Mouse (Mus musculus) G1E (cell line): Measurements from ENCODE around the gene Dab2. TPM values are rescaled to one million over a fixed set of nuclear protein-coding genes. Genes with fewer than 3 reads are reported as not detected.

ENCODE experiments used
- ATAC-seq: 2 replicates; pipeline ENCODE4 v1.8.0; 2016; ENCODE audit warnings: mild to moderate bottlenecking; ENCODE audit not compliant: insufficient number of reproducible peaks, poor library complexity, low FRiP score, severe bottlenecking; ENCODE audit errors: extremely low read depth
- DNase-seq: peaks from one replicate; pipeline ENCODE4 v3.0.0; 2012; ENCODE audit warnings: low spot score
- H3K27me3 ChIP-seq: 2 replicates; pipeline ENCODE4 v1.6.1; 2012; ENCODE audit warnings: mild to moderate bottlenecking, low read length, inconsistent platforms; ENCODE audit not compliant: insufficient read depth
- H3K36me3 ChIP-seq: replicated peaks from 2 replicates; pipeline ENCODE3; 2012; ENCODE audit warnings: mild to moderate bottlenecking, inconsistent platforms
- H3K4me1 ChIP-seq: 2 replicates; pipeline ENCODE4 v1.6.1; 2012; ENCODE audit warnings: low read depth, low read length, inconsistent platforms, mixed read lengths; ENCODE audit not compliant: insufficient read depth
- H3K4me3 ChIP-seq: 2 replicates; pipeline ENCODE4 v1.5.1; 2012; ENCODE audit warnings: low read depth, mild to moderate bottlenecking, inconsistent platforms, low read length, moderate library complexity, mixed read lengths
- H3K9me3 ChIP-seq: replicated peaks from 2 replicates; pipeline ENCODE4 v1.6.1; 2012; ENCODE audit warnings: inconsistent platforms
- CTCF ChIP-seq: IDR thresholded peaks from 2 replicates; pipeline ENCODE4 v1.5.1; 2012; ENCODE audit warnings: low read depth, low read length, inconsistent platforms, mixed read lengths
- GATA1 ChIP-seq: IDR thresholded peaks from 2 replicates; pipeline ENCODE4 v1.6.1; 2012; ENCODE audit warnings: borderline replicate concordance, low read length, inconsistent platforms, mixed read lengths
- GATA2 ChIP-seq: IDR thresholded peaks from 2 replicates; pipeline ENCODE4 v1.6.1; 2012; ENCODE audit warnings: low read depth, low read length, inconsistent platforms, borderline replicate concordance
- POLR2AphosphoS5 ChIP-seq: IDR thresholded peaks from 2 replicates; pipeline ENCODE4 v1.6.1; 2012; ENCODE audit warnings: low read depth, low read length, inconsistent platforms; ENCODE audit not compliant: insufficient replicate concordance
- TAL1 ChIP-seq: conservative IDR thresholded peaks from 2 replicates; pipeline ENCODE4 v1.6.1; 2012; ENCODE audit warnings: low read depth, low read length, inconsistent platforms, mixed read lengths
- polyA plus RNA-seq: library from polyadenylated mRNA; stranded (reverse); fragments of >175 nt; gene quantifications from 2 replicates; pipeline ENCODE4 v1.2.3, GENCODE M21; 2012
- total RNA-seq, 2 experiments: library from RNA; stranded (forward) in 1 of 2; stranded (reverse) in 1 of 2; fragments of 200-1000 nt in 1 of 2; fragments of >200 nt in 1 of 2; fragmentation: Nextera tagmentation in 1 of 2; gene quantifications; 2 replicates each; pipeline ENCODE4 v1.2.3; 2014 to 2017

The Dab2 gene
- total and polyA plus RNA-seq, 3 experiments = 0.38 TPM; not detected in 2

- no peak overlapping the region for H3K4me3 ChIP-seq
Observed at GRCm38 (mm10) chr15:6431777-6432176, 132.2 kb downstream of the Dab2 start.

GRCm38 (mm10) chr15:6432411-6432810 lies 132.8 kb downstream of the Dab2 start:
- ATAC-seq (no peak), DNase-seq (no peak)
- TF ChIP-seq GATA1 (no peak), POLR2AphosphoS5 (no peak), CTCF (no peak), TAL1 (no peak), GATA2 (no peak)

More at GRCm38 (mm10) chr15:6431777-6432176, 132.2 kb downstream of the Dab2 start:
- TF ChIP-seq GATA2 = no peak
- no peak for TF ChIP-seq TAL1
- no peak for TF ChIP-seq POLR2AphosphoS5
- no peak for TF ChIP-seq GATA1
- no peak for TF ChIP-seq CTCF
- Histone ChIP-seq H3K9me3 (no peaks in the 10 kb centered on the region), H3K4me1 (no peaks in the 10 kb centered on the region), H3K27me3 (peaks cover 12% of the 10 kb centered on the region), H3K36me3 (no peaks in the 10 kb centered on the region)
- DNase-seq = no peak
- ATAC-seq = no peak

GRCm38 (mm10) chr15:6435281-6435680 lies 135.7 kb downstream of the Dab2 start:
- no peaks in the 10 kb centered on the region for H3K9me3 ChIP-seq
- no peak overlapping the region for H3K4me3 ChIP-seq
- H3K27me3 ChIP-seq = peaks cover 12% of the 10 kb centered on the region
- H3K4me1 ChIP-seq = no peaks in the 10 kb centered on the region
- TF ChIP-seq TAL1 = no peak
- DNase-seq = no peak
- ATAC-seq = no peak
- no peaks in the 10 kb centered on the region for H3K36me3 ChIP-seq

More at GRCm38 (mm10) chr15:6432411-6432810, 132.8 kb downstream of the Dab2 start:
- no peak overlapping the region for H3K4me3 ChIP-seq
- H3K4me1 ChIP-seq = no peaks in the 10 kb centered on the region
- H3K36me3 ChIP-seq = no peaks in the 10 kb centered on the region
- peaks cover 9% of the 10 kb centered on the region for H3K27me3 ChIP-seq
- no peaks in the 10 kb centered on the region for H3K9me3 ChIP-seq

- TF ChIP-seq GATA1 = no peak
- 0 out of 2 replicates have a peak, but pooled peaks have one; percentile 30 for TF ChIP-seq CTCF
- no peaks in the 10 kb centered on the region for H3K9me3 ChIP-seq
- no peaks in the 10 kb centered on the region for H3K36me3 ChIP-seq
- ATAC-seq (no peak), DNase-seq (peak; percentile 5)
- peaks cover 14% of the 10 kb centered on the region for H3K27me3 ChIP-seq
- H3K4me3 ChIP-seq = no peak overlapping the region
- H3K4me1 ChIP-seq = no peaks in the 10 kb centered on the region
Observed at GRCm38 (mm10) chr15:6435773-6436172, 136.2 kb downstream of the Dab2 start.

GRCm38 (mm10) chr15:6438685-6439084 lies 139.1 kb downstream of the Dab2 start:
- TF ChIP-seq GATA2 = no peak
- TF ChIP-seq GATA1 = no peak
- no peak for TF ChIP-seq TAL1
- TF ChIP-seq POLR2AphosphoS5 = no peak
- DNase-seq = no peak
- no peak overlapping the region for H3K4me3 ChIP-seq
- H3K36me3 ChIP-seq = no peaks in the 10 kb centered on the region
- no peaks in the 10 kb centered on the region for H3K4me1 ChIP-seq
- no peak for ATAC-seq
- no peaks in the 10 kb centered on the region for H3K9me3 ChIP-seq
- peaks cover 22% of the 10 kb centered on the region for H3K27me3 ChIP-seq

- no peaks in the 10 kb centered on the region for H3K36me3 ChIP-seq
- no peaks in the 10 kb centered on the region for H3K4me1 ChIP-seq
- TF ChIP-seq TAL1 = no peak
- TF ChIP-seq POLR2AphosphoS5 = no peak
- no peaks in the 10 kb centered on the region for H3K9me3 ChIP-seq
- DNase-seq (no peak), ATAC-seq (no peak)
- peaks cover 46% of the 10 kb centered on the region for H3K27me3 ChIP-seq
- no peak overlapping the region for H3K4me3 ChIP-seq
Observed at GRCm38 (mm10) chr15:6444452-6444851, 144.9 kb downstream of the Dab2 start.

GRCm38 (mm10) chr15:6445135-6445534 lies 145.5 kb downstream of the Dab2 start, which contains the start of gene C9:
Gene C9 (plus strand): TSS chr15:6445327.
- ATAC-seq = no peak
- H3K9me3 ChIP-seq = no peaks in the 10 kb centered on the region
- H3K36me3 ChIP-seq = no peaks in the 10 kb centered on the region
- no peaks in the 10 kb centered on the region for H3K4me1 ChIP-seq
- H3K4me3 ChIP-seq = no peak within 1 kb of the TSS
- H3K27me3 ChIP-seq = peaks cover 45% of the 10 kb centered on the region
- DNase-seq = no peak
- no peak for TF ChIP-seq GATA1
- no peak for TF ChIP-seq CTCF
- TF ChIP-seq POLR2AphosphoS5 = no peak
- TF ChIP-seq GATA2 = no peak
- no peak for TF ChIP-seq TAL1
